Mouse (Mus musculus) testis, postnatal 10 days (tissue): ENCODE measurements at regions not wholly inside any gene's neighbourhood (a gene's known extent, or its start where the extent isn't known, plus 50 kb on each side); places are given as distances from the start of the nearest gene placed in this dataset.

ENCODE experiments used
- DNase-seq: peaks from one replicate; pipeline ENCODE4 v3.0.0; 2021; ENCODE audit warnings: low spot score

DNA sequence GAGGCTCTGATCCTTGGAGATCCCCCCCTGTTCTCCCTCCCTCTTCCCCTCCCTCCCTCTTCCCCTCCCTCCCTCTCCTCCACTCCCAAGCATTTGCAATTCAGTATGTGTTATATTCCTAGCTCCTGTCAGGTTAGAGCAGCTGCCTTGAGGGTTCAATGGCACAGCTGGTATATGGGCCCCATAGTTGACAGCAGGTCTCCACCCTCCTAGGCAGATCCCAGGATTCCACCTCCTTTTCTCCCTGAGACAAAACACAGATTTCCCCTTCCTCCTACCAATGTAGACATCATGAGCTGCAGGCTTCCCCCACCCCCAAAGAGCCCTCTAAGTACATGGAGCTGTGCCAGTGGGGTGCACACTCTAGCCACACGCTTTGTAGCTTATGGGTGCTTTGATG, 137.8 kb downstream of the Unc5cl start:
- DNase-seq: no peak

DNA sequence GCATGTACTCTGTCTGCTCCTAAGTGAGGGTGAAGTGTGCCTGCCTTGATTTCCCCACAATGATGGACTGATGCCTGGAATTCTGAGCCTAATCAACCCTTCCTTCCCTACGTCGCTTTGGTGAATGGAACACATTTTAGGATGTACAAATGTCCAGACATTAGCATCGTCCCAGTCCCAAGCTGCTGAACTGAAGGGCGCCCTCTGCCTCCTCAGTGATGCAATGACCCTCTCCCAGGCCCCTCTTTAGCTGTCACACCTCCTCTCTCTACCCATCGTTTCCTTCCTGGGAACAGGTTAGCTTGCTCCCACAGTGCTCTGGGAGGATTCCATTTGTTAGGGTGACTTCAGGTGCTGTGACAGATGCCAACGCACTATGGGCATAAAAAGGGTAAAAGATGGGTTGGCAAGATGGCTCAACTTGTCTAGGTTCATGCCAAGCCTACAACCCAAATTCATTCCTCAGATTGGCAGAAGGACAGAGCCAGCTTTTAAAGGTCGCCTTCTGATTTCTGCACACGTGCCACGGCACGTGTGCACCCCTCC, 140.8 kb downstream of the Unc5cl start:
- DNase-seq: no peak

DNA sequence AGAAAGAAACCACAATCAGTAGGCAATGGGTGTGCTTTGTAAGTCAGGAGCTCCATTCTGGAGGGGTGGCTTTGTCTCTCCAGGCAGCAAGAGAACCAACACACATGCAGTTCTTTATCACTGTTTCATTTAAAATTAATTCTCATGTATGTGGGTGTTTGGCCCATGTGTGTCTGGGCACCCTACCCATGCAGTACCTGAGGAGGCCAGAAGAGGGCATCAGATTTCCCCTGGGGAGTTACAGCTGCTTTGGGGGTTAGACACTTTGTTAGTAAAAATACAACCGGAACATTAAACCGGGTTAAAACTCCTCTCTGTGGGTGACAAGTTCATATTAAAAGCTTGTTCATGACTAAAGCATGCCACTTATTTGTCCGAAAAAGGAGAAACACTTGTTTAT, 141.7 kb downstream of the Unc5cl start:
- DNase-seq: no peak

DNA sequence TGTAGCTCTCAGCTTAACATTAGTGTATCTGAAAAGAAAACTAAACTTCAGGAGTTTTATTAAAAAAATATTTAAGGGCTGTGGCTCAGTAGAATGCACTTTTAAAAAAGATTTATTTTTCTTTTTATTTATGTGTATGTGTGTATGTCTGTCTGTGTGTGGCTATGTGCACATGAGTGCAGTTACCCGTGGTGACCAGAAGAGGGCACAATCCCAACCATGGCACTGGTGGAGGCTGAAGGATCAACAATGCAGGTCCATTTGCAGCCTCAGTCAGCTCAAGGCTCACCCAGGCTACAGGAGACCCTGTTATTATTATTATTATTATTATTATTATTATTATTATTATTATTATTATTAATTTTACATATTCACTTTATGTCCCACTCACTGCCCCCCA, 142.6 kb downstream of the Unc5cl start:
- DNase-seq: no peak

DNA sequence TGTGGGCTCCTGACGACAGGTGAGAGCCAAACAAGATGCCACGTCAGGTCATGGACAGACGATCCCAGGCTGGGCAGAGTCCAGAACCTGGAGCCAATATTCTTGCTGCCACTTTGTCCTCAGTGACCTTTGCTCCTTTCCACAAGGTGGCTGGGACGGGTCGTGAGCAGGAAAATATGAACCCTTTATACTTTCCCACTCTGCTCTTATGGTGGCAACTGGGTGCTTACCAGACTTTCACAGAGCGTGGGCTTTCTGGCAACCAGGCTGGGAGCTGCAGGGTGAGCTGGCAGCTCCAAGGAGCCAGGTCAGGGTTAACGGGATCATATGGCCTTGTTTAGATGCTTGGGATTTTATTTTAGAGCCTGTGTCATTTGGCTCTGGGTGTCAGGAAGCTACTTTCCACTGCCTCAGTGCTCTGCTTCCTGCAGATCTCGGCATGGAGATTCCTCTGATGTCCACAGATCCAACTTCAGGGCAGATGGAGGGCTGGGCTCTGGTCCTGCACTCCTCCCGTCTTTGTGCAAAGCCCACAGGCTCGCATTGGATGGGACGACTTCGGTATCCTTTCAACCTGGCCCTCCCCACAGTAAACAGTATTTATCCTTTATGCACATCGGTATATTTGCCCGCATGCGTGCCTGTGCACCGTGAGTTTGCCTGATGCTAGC, 143.9 kb downstream of the Unc5cl start:
- no peak for DNase-seq

DNA sequence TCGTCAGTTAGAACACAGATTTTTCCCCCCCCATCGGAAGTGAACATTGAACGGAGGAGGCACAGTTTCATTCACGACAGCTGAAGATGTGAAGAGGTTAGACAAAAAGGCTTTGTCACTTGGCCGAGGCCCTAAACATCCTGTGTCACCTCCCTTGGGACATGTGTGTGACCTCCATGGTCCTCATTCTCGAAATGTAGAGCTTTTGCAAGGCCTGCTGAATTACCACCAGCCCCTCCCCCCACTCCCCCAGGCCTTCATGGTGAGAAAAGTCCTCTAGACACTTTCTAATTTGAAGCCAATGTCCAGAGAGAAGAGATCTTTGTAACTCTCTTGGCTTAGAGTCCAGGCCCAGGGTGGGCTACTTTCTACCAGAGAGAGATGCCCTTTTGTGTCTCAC, 145.5 kb downstream of the Unc5cl start:
- DNase-seq: no peak

DNA sequence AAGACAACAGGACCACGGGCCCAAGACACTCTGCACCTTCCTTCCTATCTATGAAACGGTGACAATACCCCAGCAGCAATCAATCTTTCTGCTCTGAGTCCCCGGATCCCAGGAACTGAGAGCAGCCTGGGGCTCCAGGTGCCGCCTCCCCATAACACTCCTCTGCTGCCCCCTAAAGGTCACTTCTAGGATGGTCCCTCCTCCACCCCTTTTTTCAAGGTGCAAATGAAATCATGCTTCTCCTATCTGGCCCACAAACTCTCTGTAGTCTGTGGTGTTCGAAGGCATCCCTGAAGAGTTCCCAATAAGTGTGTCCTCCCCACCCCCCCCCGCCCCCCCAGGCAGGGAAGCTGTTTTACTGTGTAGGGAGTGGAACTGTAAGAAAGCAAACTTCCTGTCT, 147.9 kb downstream of the Unc5cl start:
- DNase-seq: peak; percentile 68

DNA sequence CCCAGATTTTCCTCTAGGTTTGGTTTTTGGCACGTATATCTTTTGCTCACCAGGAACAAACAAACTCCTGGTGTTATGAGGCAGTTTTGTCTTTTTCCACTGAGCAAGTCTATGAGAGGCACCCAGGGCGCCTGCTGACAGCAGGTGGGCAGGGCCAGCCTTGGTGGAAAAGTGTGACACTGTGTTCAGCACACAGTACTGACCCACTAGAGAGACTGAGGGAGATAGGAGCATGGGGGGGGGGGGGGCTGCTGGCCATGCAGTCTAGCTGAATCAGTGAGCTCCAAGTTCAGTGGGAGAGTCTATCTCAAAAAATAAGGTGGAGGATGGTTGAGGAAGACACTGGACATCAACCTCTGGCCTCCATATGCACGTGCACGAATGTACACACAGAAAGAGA, 152.1 kb downstream of the Unc5cl start:
- no peak for DNase-seq

DNA sequence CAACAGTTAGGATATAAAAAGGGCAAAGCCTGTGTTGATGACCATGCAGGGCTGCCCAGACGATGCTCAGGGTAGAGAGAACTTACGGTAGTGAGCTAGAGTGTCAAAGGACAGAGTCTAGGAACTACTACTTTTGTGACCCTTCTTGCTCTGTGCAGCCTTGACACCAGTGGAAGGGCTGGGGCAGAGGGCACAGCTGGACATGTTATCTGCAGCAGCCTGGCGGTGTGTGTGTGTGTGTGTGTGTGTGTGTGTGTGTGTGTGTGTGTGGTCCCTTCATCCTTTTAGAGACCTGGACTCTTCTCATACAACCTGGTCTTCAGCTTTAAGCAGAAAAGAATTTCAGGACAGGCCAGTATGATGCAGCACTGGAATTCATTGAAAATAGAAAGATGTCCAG, 153.6 kb downstream of the Unc5cl start:
- no peak for DNase-seq

DNA sequence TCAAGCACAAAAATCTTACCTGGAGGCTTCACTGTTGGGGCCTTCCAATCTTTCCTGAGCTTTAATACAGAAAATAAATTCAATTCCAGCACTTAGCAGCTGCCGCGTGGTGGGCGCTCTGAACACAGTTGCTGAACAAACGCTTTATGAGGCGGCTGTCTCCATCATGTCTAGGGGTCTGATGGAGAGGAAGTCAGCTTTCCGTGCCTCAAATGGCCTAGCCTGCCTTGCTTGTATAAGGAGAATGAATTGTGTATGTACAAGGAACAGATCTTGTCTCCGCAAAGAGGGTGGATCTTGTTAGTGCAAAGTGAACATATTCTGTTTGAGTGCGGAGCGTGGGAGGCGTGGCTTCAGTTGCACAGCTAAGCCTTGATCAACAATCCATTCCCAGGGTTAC, 155.4 kb downstream of the Unc5cl start:
- DNase-seq: no peak

DNA sequence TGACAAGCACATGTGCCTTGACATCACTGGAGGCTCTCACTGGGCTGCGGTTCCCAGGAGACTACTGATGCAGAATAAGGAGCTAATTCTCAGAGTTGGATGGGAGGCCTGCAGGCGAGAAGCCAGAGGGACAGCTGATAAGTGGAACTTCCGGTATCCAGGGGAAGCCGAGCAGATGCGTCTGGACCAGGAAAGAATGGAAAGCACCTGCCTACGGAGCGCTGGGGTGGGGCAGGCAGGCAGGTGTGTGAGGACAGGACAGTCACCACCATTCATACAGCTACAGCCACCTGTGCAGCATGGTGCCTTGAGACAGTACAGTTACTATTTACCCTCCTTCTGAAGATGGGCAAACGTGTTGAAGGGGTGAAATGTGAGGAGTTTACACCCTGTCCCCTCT, 156.1 kb downstream of the Unc5cl start:
- no peak for DNase-seq

DNA sequence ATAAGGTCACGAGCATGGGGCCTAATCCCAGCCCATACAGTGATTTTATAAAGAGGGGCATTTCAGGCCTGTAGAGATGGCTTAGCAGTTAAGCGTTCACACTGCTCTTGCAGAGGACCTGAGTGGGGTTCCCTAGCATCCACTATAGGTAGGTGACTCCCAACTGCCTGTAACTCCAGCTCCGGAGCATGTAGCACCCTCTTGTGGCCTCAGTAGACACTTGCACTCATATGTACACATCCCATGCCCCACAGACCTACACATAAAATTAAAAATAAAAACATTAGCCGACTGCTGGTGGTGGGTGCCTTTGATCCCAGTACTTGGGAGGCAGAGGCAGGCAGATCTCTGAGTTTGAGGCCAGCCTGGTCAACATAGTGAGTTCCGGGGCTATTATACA, 158.8 kb downstream of the Unc5cl start:
- no peak for DNase-seq

DNA sequence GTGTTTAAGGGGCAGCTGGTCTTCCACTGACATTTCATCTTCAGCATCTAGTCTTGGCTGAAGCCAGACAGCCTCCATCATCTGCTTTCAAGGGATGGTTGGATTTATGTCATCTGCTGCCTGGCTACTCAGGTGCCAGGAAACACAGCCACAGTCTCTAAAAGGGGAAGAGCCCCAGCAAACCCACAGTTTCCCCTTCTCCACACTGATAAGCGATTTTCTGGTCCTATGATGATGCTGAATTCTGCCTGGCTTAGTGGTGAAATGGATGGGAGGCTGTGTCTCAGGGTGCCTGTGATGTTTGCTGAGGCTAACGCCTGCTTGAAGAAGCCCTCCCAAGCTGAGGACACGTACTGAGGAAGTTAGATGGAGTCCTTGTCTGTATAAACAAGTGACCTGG, 160.5 kb downstream of the Unc5cl start:
- DNase-seq: no peak

DNA sequence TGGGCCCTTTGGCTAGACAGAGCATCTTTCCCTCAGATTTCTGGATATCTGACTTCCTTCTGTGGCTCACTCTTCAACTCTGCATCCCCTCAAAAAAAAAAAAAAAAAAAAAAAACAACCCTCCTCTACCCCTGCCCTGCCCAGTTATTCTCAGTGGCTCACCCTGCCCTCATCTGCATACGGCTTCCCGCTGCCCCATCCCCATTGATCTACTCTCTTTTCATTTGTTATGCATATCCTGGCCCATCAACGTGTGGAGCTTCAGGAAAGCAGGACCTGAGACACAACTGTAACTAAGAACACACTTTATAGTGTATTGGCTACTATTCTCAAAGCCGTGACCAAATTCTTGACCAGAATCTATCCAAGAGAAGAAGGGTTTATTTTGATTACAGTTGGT, 161.5 kb downstream of the Unc5cl start:
- DNase-seq: no peak

DNA sequence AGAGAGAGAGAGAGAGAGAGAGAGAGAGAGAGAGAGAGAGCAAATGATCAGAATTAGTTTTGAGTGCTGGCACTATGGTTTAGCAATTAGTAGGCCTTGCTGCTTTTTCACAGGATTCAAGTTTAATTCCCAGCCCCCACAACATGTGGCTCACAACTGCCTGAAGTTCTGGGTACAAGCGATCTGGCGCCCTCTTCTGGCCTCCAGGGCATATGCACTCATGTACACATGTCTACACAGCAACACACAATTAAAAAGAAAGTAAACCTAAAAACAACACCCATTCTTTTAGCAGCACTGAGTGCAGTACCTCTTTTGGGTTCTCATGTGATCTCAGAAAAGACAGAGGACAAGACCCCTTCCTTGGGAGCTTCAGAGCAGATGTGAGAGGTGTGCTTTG, 166.2 kb downstream of the Unc5cl start:
- no peak for DNase-seq

DNA sequence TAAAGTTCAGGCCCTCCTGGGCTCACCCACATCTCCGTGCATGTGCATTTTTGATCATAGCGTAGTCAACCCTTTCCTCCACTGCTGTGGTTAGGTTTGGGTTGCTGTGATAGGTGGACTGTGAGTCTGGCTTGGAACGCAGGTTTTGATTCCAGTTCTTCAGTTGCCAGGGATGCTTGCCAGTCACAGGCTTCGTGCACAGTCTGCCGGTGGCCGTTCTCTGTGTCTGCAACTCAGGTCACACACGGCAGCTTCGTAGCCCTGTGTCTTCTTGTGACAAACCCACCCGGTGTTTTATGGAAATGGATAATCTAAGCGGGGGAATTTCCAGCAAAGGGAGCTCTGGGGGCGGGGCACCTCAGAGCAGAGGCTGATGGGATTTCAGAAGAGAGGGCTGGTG, 167.0 kb downstream of the Unc5cl start:
- no peak for DNase-seq

DNA sequence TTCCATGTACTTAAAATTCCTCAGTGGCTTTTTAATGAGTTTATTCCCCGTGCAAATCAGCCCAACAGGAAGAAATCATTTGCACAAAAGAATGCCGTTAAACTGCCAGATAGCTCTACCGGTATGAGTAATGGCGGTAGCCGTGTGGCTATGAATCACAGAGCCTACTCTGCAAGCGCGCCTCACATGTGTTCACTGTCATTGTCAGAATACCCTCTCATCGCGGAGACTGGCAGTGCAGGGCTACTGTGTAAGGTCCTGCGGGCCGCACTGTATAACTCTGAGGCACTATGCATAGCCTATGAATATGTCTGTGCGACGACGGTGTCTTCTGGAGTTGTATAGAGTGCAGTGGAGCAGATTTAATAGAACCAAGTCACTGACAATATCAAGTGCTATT, 170.2 kb downstream of the Unc5cl start:
- DNase-seq: no peak

DNA sequence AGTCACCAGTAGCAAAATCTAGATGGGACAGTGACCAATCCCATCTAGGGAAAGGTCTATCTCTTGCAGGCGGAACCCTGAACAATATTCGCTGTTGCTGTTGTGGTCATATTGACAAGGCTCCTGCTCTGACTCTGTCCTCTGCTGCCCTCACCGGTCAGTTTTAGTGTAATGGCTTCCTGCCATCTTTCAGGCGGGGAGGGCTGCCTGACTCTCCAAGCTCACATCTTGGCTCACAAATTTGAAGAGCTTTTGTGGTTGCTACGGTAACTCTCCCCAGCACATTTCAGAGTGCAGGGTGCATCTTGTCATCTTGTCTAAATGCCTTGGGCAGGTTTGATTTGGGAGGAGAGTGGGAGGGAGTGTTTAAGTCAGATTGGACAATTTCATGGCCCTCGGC, 171.3 kb downstream of the Unc5cl start:
- no peak for DNase-seq

DNA sequence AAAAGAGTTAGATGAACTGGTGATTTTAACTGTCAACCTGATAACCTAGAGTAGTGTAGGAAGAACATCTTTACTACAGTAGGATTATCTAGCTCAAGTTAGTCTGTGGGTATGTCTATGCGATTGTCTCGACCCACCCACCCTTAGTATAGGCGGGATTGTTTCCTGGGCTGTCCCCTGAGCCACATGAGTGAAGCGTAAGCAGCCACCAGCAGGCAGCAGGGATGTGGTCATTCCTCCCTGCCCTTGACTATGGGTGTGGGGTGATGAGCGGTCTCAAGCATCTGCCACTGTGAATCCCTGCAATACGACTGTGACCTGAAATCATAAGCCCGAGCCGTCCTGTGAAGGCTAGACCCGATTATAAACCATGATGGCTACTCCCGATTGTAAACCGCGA, 184.9 kb downstream of the Unc5cl start:
- DNase-seq: no peak

DNA sequence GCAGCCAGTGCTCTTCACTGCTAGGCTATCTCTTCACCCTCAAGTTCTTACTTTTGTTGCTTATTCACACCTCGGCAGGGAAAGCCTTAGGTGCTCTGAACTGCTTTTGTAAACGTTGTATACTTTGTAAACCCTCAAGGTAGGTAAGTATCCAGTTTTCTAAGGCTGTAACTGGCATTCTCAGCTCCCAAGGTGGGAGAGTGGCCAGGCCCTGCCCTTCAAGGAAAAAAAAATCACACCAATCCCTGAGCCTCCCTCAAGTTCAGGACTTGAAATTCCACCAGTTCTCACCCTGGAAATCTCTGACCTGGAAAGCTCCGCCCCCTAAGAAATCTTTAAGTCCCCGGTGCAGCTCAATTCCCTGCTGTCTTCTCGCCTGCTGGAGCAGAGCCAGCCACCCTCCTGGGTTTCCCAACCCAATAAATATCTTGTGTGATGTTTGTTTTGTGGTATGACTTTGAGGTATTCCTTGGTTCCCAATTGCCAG, 188.9 kb downstream of the Unc5cl start:
- no peak for DNase-seq

DNA sequence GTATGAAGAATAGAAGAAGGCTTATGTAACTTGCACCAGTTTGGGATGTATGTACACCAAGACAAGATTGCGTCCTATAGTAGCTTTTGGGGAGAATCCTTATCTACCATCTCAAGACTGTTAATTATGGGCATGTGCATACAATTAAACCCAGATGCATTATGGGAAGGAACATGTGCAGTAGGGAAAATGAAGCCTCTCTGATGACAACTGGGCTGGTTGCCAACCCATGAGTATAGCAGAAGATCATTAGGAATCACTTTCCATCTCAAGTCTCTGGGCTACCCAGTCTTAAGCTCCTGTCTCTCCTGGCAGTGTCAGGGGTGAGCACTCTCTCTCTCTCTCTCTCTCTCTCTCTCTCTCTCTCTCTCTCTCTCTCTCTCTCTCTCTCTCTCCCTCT, 190.4 kb downstream of the Unc5cl start:
- no peak for DNase-seq

DNA sequence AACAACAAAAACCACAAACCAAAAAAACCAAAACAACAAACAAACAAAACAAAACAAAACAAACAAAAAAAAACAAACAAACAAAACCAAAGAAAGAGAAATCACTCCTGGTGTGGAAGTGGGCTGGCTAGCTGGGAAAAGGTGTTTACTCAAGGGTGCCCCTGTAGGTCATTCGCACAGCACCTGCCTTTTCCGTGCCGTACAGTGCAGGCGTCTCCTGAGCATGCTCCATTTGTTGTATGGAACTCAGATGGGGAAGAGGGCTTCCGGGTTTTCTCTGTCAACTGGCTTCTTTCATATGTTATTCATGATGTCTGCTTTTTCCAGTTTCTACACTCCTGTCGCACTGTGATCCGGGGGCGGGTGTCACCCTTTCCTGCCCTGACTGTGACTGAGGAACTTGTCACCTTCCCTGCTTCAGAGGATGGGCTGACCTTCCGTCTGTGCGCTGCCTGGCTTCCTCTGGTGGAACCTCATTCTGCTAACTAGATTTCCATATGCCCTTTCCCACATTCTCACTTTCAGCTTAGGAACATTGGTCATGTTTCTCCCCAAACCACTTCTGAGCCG, 192.0 kb downstream of the Unc5cl start:
- DNase-seq: no peak

DNA sequence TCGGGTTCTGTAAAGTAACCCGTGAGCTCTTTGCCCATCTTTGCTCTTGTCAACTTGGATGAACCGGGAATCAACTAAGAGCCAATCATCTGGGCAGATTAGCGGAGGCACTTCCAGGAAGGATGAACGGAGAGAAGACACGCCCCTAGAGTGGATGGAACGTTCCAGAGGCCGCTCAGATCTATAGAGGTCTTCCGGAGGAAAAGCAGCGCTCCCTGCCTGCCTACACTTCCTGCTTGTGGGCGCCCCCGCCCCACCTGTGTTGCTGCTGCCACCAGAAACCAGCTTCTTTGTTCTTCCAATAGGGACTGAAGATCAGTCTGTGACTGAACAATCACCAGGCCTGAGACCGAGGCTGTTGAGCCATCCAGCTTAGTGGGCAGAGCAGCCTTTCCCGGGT, 192.7 kb downstream of the Unc5cl start:
- no peak for DNase-seq

DNA sequence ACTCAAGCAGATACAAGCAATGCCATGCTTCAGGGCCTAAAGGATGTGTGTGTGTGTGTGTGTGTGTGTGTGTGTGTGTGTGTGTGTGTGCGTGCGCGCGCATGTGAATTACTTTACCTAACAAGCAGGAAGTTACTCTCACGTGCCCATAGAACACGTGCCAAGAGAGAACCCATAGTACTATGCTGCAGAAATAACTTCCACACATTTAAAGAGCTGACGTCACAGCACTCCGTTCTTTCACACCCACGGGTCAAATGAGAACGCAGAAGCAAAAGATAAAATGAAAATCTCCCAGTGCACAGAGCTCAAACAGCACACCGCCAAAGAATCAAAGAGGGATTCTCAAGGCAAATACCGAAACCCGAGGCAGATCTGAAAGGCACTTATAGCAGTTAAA, 195.9 kb downstream of the Unc5cl start:
- no peak for DNase-seq
